Mouse (Mus musculus) lung, postnatal 0 days (tissue): ENCODE data around the gene Gpm6b. TPM values are rescaled to one million over a fixed set of nuclear protein-coding genes. Genes with fewer than 3 reads are reported as not detected.

ENCODE experiments used
- ATAC-seq: fragments of 200-750 bp; cut with Nextera tagmentation; 2 replicates; pipeline ENCODE4 v1.8.0; 2017; ENCODE audit warnings: moderate library complexity
- DNase-seq: peaks from one replicate; pipeline ENCODE4 v3.0.0-alpha.2; 2016; ENCODE audit warnings: low spot score
- H3K27ac ChIP-seq: fragments of 300-500 bp; sonication (generic); 2 replicates; pipeline ENCODE4 v1.5.1; 2014; ENCODE audit warnings: antibody characterized with exemption, mild to moderate bottlenecking, low read length, mixed read lengths
- H3K27me3 ChIP-seq: fragments of 300-500 bp; sonication (generic); replicated peaks from 2 replicates; pipeline ENCODE4 v1.6.1; 2014; ENCODE audit warnings: low read length, mixed read lengths; ENCODE audit not compliant: insufficient read depth
- H3K36me3 ChIP-seq: fragments of 300-500 bp; sonication (generic); 2 replicates; pipeline ENCODE4 v1.6.1; 2014; ENCODE audit warnings: low read length, mixed read lengths; ENCODE audit not compliant: insufficient read depth
- H3K4me1 ChIP-seq: fragments of 300-500 bp; sonication (generic); 2 replicates; pipeline ENCODE4 v1.6.1; 2014; ENCODE audit warnings: antibody characterized with exemption, low read depth, low read length, mixed read lengths; ENCODE audit not compliant: insufficient read depth
- H3K4me2 ChIP-seq: fragments of 300-500 bp; sonication (generic); replicated peaks from 2 replicates; pipeline ENCODE4 v1.6.1; 2014; ENCODE audit warnings: low read depth, mild to moderate bottlenecking, low read length, moderate library complexity, mixed read lengths
- H3K4me3 ChIP-seq: fragments of 300-500 bp; sonication (generic); 2 replicates; pipeline ENCODE4 v1.5.1; 2014; ENCODE audit warnings: low read depth, low read length
- H3K9ac ChIP-seq: fragments of 300-500 bp; sonication (generic); replicated peaks from 2 replicates; pipeline ENCODE4 v1.6.1; 2014; ENCODE audit warnings: low read depth, mild to moderate bottlenecking
- H3K9me3 ChIP-seq: fragments of 300-500 bp; sonication (generic); 2 replicates; pipeline ENCODE4 v1.6.1; 2016; ENCODE audit warnings: low read length, mixed read lengths
- CTCF ChIP-seq: IDR thresholded peaks from 2 replicates; pipeline ENCODE4 v1.5.1; 2016; ENCODE audit warnings: antibody characterized with exemption, mild to moderate bottlenecking
- EP300 ChIP-seq: IDR thresholded peaks from 2 replicates; pipeline ENCODE4 v1.6.1; 2016; ENCODE audit warnings: antibody characterized with exemption, mild to moderate bottlenecking, control low read depth
- WGBS: fragments of 180-500 bp; shearing (Covaris S2); extraction: QIAGEN DNeasy Blood & Tissue Kit; methylation state at CpG from one replicate; pipeline ENCODE4 v1.1.7; 2014; 5-methylcytosine and 5-hydroxymethylcytosine counted together
- polyA plus RNA-seq: library from polyadenylated mRNA; unstranded; fragments of >200 nt; fragmentation: Nextera tagmentation; extraction: Ambion mirVana; gene quantifications from 2 replicates; pipeline ENCODE4 v1.2.1, GENCODE M21; 2015

Gpm6b gene
- polyA plus RNA-seq, 1 experiment from 2014 or later = 42.4 TPM

DNA sequence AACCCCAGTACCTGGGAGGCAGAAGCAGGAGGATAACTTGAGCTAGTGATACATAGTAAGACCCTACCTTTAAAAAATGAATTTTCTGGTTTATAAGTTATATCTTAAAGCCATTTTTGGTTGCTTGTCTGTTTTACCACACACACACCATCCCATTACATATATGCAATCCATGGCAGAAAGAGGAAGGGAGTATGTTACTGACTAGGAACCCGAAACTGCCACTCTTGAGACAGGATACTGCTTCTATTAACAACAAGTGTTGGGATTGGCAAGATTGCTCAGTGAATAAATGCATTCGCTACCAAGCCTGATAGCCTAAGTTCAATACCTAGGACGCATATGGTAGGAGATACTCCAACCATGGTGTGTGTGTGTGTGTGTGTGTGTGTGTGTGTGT lies 117.6 kb downstream of the Gpm6b start:
- no peak overlapping the region for H3K27ac ChIP-seq
- no peaks in the 10 kb centered on the region for H3K4me1 ChIP-seq
- H3K27me3 ChIP-seq = no peaks in the 10 kb centered on the region
- H3K36me3 ChIP-seq = no peaks in the 10 kb centered on the region
- H3K4me3 ChIP-seq = no peak overlapping the region
- H3K9me3 ChIP-seq = no peaks in the 10 kb centered on the region
- no peak for TF ChIP-seq EP300
- no peak for TF ChIP-seq CTCF
- DNase-seq (no peak), ATAC-seq (no peak)
- no peak overlapping the region for H3K4me2 ChIP-seq
- no peak overlapping the region for H3K9ac ChIP-seq
- WGBS = 94% methylated on average over 3 of the region's 3 CpGs

DNA sequence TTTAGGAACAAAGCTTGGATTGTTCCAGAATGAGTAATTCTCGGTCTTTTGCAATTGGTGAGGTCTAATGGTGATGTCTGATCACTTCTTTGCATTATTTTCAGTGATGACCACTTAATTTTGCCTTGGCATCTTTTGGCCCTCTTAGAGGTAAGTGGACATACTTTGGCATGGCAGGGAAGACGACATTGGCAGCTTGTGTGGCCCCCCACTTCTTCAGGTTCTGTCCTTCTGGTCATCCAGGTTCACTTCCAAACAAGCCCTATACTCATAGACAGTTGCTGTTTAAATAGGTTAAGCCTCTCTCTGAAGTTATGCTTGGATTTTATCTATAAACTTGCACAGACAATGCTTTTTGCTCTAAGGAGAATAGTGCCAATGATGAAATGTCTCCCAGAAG lies 120.2 kb downstream of the Gpm6b start:
- DNase-seq = no peak
- no peak overlapping the region for H3K27ac ChIP-seq
- no peaks in the 10 kb centered on the region for H3K27me3 ChIP-seq
- H3K9ac ChIP-seq = no peak overlapping the region
- no peak overlapping the region for H3K4me3 ChIP-seq
- no peaks in the 10 kb centered on the region for H3K36me3 ChIP-seq
- H3K4me1 ChIP-seq = no peaks in the 10 kb centered on the region
- H3K9me3 ChIP-seq = no peaks in the 10 kb centered on the region
- WGBS = 55% methylated on average over 2 of the region's 2 CpGs
- TF ChIP-seq EP300 (no peak), CTCF (no peak)
- no peak for ATAC-seq
- no peak overlapping the region for H3K4me2 ChIP-seq

DNA sequence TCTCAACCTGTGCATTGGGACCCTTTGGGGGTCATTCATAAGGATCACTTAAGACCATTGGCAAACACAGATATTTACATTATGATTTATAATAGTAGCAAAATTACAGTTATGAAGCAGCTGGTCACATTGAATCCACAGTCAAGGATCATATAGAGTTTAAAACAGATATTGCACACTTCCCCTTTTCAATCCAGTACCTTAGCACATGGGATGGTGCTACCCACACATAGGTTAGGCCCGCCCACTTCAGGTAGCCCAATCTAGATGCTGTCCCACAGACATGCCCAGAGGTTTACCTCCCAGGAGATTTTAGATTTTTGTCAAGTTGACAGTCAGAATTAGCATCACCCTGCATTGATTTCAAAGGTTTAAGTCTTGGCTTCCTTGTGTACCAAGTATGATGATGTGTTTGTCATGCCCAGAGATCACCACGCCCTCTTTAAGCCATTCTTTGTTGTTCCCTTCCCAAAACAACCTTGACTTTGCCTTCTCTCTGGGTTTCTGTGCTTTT lies 121.3 kb downstream of the Gpm6b start:
- no peaks in the 10 kb centered on the region for H3K9me3 ChIP-seq
- TF ChIP-seq CTCF (no peak), EP300 (no peak)

DNA sequence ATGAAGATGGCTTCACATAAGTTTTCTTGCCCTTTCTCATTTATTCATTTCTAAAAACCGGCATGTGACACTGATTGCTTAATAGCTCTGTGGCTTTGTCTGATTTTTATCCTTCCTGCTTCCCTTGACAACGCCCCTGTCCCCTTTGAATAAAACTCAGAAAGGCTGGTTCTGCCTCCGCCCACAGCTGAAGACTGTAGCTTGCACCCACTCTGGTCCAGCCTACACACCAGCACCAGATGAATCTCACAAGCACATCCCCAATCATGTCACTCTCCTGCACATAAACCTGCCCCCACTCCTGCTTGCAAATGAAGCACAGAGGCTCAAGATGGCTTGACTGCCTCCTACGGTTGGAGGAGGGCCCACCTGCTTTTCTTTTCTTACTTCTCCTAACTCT lies 121.7 kb downstream of the Gpm6b start:
- Histone ChIP-seq H3K4me1 (no peaks in the 10 kb centered on the region), H3K27ac (no peak overlapping the region), H3K4me2 (no peak overlapping the region), H3K4me3 (no peak overlapping the region), H3K9me3 (no peaks in the 10 kb centered on the region), H3K27me3 (no peaks in the 10 kb centered on the region), H3K9ac (no peak overlapping the region), H3K36me3 (no peaks in the 10 kb centered on the region)
- TF ChIP-seq CTCF (no peak), EP300 (no peak)
- DNase-seq (no peak), ATAC-seq (no peak)
- 80% methylated on average over 4 of the region's 4 CpGs for WGBS

More for the DNA sequence above, 121.3 kb downstream of the Gpm6b start:
- no peak for DNase-seq
- Histone ChIP-seq H3K27ac (no peak overlapping the region), H3K9ac (no peak overlapping the region), H3K4me1 (no peaks in the 10 kb centered on the region), H3K36me3 (no peaks in the 10 kb centered on the region), H3K27me3 (no peaks in the 10 kb centered on the region), H3K4me2 (no peak overlapping the region), H3K4me3 (no peak overlapping the region)
- no peak for ATAC-seq
- 77% methylated on average over 2 of the region's 2 CpGs for WGBS

DNA sequence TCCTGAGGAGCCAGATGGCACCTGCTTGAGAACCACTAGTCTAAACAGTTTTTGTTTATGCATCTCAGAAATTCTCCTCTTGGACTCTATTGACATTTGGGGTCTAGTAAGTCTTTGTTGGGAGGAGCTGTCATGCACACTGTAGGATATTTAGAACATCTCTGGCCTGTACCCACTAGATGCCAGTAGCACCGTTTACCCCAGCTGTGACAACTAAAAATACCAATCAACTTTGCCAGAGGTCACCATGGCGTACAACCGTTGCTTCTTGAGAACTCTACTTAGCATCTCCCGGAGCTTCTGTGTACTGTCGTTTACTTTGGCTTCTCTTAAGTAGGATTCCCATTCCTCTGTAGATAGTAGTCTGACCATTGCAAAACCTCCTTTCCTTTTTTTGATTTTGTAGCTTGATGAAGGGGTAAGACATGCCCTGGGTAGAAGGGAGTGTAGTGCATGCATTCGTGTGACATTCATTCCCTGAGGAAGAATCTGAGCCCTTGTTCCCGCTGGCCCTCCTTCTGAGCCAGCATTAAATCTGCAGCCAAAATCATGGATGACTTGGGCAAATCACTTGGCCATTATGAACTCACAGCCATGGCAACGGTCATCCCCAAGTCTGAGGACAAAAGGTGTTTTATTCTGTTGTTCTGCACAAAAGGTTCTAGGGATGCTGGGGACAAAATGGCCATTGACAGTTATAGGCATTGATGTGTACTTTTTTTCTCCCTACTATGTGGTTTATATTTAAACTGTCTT lies 126.9 kb downstream of the Gpm6b start:
- no peak for DNase-seq
- ATAC-seq = no peak
- no peaks in the 10 kb centered on the region for H3K36me3 ChIP-seq
- TF ChIP-seq EP300 (no peak), CTCF (no peak)
- H3K4me3 ChIP-seq = no peak overlapping the region
- 73% methylated on average over 8 of the region's 8 CpGs for WGBS
- H3K9me3 ChIP-seq = no peaks in the 10 kb centered on the region
- H3K9ac ChIP-seq = no peak overlapping the region
- no peak overlapping the region for H3K27ac ChIP-seq
- no peaks in the 10 kb centered on the region for H3K4me1 ChIP-seq
- no peak overlapping the region for H3K4me2 ChIP-seq
- no peaks in the 10 kb centered on the region for H3K27me3 ChIP-seq

DNA sequence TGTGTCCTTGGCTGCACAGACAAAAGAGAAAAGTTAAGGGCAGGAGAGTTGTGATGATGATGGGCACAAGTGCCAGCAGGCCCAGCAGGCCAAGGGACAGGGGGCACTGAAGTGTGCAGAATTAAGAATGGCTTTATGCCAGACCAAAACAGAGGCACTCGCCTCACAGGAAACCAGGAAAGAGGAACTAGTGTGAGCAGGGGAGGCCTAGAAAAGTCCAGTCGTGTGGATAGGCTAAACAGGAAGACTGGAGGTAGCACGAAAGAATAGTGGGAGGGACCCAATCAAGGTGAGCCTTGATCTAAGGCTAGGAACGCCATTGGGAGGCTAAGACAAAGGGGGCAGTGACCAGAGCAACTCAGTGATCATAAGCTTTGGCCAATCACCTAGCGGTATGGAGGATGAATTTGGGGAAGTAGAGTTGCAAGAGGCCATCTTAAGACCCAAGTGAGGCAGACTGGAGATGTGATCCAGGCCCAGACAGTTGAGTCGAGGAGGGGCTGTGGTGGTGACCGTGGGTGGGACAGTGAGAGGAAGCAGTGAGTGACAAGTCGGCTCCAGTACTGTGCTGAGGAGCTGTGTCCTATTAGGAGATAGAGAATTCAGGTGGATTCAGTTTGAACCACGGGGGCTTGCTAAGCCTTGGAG lies 138.1 kb downstream of the Gpm6b start:
- H3K9ac ChIP-seq = no peak overlapping the region
- H3K27ac ChIP-seq = no peak overlapping the region
- no peaks in the 10 kb centered on the region for H3K4me1 ChIP-seq
- H3K9me3 ChIP-seq = no peaks in the 10 kb centered on the region
- no peaks in the 10 kb centered on the region for H3K36me3 ChIP-seq
- DNase-seq = no peak
- no peak for TF ChIP-seq CTCF
- ATAC-seq = no peak
- H3K4me2 ChIP-seq = no peak overlapping the region
- WGBS = 71% methylated on average over 9 of the region's 9 CpGs
- H3K27me3 ChIP-seq = no peaks in the 10 kb centered on the region
- no peak overlapping the region for H3K4me3 ChIP-seq
